Mouse (Mus musculus) spleen, adult 2 months (tissue): ENCODE data around the gene Klra3.

Experiments
- CTCF ChIP-seq: fragments of 200-500 bp; IDR thresholded peaks from 2 replicates; pipeline ENCODE4 v1.5.1; 2011; ENCODE audit warnings: mild to moderate bottlenecking, inconsistent platforms; ENCODE audit not compliant: insufficient read depth, insufficient read length, insufficient replicate concordance; ENCODE audit errors: extremely low read depth
- POLR2A ChIP-seq: fragments of 200-500 bp; IDR thresholded peaks from 2 replicates; pipeline ENCODE4 v1.6.1; 2011; ENCODE audit warnings: low read depth, low read length, inconsistent platforms

GRCm38 (mm10) chr6:130287984-130288649 lies 49.3 kb downstream of the Klra3 start:
- TF ChIP-seq CTCF: no peak
- no peak for TF ChIP-seq POLR2A
